Mouse (Mus musculus): ENCODE results near the gene Arhgap45. TPM values are rescaled to one million over a fixed set of nuclear protein-coding genes. Genes with fewer than 3 reads are reported as not detected.

Arhgap45 gene
- polyA plus RNA-seq, 1 experiment, result 3.1 TPM

GRCm38 (mm10) chr10:80027681-80028520 is 11.4 kb downstream of the Arhgap45 start:
- no peak overlapping the region for H3K27ac ChIP-seq (ENCODE audit: insufficient read depth, low read length)
- H3K4me3 ChIP-seq (ENCODE audit: insufficient read depth, low read length), result no peak overlapping the region
- H3K4me1 ChIP-seq (ENCODE audit: control insufficient read depth, insufficient read depth, low read length), result peaks cover 8% of the 10 kb centered on the region
- TF ChIP-seq CTCF (IDR thresholded peaks at IDR 0.05; ENCODE audit: borderline replicate concordance, insufficient read depth, low read length) (no peak), POLR2A (IDR thresholded peaks at IDR 0.05; ENCODE audit: low read depth, low read length) (no peak)

DNA sequence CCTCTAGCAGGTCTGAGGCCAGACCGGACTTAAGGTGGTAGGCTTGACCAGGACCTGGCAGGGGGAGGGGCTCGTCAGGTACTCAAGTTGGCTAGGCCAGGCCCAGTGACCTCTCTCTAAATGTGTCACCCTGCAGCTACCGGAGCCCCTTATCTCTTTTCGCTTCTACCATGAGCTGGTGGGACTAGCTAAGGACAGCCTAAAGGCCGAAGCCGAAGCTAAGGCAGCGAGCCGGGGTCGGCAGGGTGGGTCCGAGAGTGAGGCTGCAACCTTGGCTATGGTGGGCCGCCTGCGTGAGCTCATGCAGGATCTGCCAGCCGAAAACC is 12.0 kb downstream of the Arhgap45 start:
- Histone ChIP-seq H3K4me1 (ENCODE audit: control insufficient read depth, insufficient read depth, low read length) (peaks cover 9% of the 10 kb centered on the region), H3K27ac (ENCODE audit: insufficient read depth, low read length) (no peak overlapping the region), H3K4me3 (ENCODE audit: insufficient read depth, low read length) (no peak overlapping the region)
- no peak for TF ChIP-seq POLR2A (IDR thresholded peaks at IDR 0.05; ENCODE audit: low read depth, low read length)
- no peak for TF ChIP-seq CTCF (IDR thresholded peaks at IDR 0.05; ENCODE audit: borderline replicate concordance, insufficient read depth, low read length)

- peaks cover 5% of the 10 kb centered on the region for H3K4me1 ChIP-seq (ENCODE audit: control insufficient read depth, insufficient read depth, low read length)
- no peak for TF ChIP-seq POLR2A (IDR thresholded peaks at IDR 0.05; ENCODE audit: low read depth, low read length)
- TF ChIP-seq CTCF (IDR thresholded peaks at IDR 0.05; ENCODE audit: borderline replicate concordance, insufficient read depth, low read length), result no peak
- H3K27ac ChIP-seq (ENCODE audit: insufficient read depth, low read length), result no peak overlapping the region
- no peak overlapping the region for H3K4me3 ChIP-seq (ENCODE audit: insufficient read depth, low read length)
Measured at GRCm38 (mm10) chr10:80030191-80030590, 13.7 kb downstream of the Arhgap45 start.

- no peak for TF ChIP-seq POLR2A (IDR thresholded peaks at IDR 0.05; ENCODE audit: low read depth, low read length)
- TF ChIP-seq CTCF (IDR thresholded peaks at IDR 0.05; ENCODE audit: borderline replicate concordance, insufficient read depth, low read length), result no peak
- Histone ChIP-seq H3K4me1 (ENCODE audit: control insufficient read depth, insufficient read depth, low read length) (peaks cover 5% of the 10 kb centered on the region), H3K27ac (ENCODE audit: insufficient read depth, low read length) (no peak overlapping the region), H3K4me3 (ENCODE audit: insufficient read depth, low read length) (no peak overlapping the region)
Measured at GRCm38 (mm10) chr10:80030736-80031135, 14.3 kb downstream of the Arhgap45 start.

- Histone ChIP-seq H3K4me3 (ENCODE audit: insufficient read depth, low read length) (no peak overlapping the region), H3K27ac (ENCODE audit: insufficient read depth, low read length) (no peak overlapping the region), H3K4me1 (ENCODE audit: control insufficient read depth, insufficient read depth, low read length) (peaks cover 5% of the 10 kb centered on the region)
- TF ChIP-seq POLR2A (IDR thresholded peaks at IDR 0.05; ENCODE audit: low read depth, low read length), result no peak
- TF ChIP-seq CTCF (IDR thresholded peaks at IDR 0.05; ENCODE audit: borderline replicate concordance, insufficient read depth, low read length), result no peak
Measured at GRCm38 (mm10) chr10:80032799-80033480, 16.5 kb downstream of the Arhgap45 start.

DNA sequence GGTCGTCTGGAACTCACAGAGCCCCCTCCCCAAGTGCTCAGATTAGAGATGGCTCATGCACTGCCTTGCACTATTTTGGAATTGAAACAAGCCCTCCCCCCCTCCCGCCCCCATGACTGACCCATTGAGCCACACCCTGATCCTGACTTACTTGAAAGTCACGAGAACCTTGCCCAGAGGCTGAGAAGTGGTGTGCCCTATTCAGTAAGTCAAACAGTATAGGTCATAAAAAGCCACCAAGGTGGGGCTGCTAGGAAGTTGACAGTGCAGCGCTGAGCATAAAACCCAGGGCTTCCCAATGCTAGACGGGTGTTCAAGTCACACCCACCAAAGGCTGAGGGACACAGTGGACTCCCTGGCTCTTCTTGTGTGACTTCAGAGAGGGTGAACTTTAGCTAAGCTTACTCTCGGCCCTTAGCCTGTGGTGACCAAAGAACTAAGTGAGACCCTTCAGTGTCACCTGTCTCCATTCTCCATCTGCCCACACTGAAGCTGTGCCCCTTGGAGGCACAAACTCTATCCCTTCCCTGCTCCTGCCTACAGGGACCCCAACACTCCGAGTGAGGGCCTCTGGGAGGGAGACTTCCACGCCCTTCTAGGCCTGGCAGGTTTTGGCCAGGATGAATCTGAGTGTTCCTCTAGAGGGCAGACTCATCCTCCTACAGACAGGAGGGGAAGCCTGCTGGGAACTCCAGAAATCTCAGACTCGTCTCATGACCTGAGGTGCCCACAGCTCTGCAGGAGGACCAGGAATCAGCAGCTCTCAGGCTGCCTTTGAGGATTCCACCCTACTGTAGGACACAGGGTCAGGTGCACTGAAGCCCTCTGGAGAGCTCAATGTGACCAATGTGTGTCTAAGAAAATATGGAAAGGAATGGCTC is 17.3 kb downstream of the Arhgap45 start:
- H3K4me3 ChIP-seq (ENCODE audit: insufficient read depth, low read length), result no peak overlapping the region
- H3K27ac ChIP-seq (ENCODE audit: insufficient read depth, low read length), result peak overlapping the region; percentile 32
- peaks cover 5% of the 10 kb centered on the region for H3K4me1 ChIP-seq (ENCODE audit: control insufficient read depth, insufficient read depth, low read length)
- TF ChIP-seq POLR2A (IDR thresholded peaks at IDR 0.05; ENCODE audit: low read depth, low read length) (no peak), CTCF (IDR thresholded peaks at IDR 0.05; ENCODE audit: borderline replicate concordance, insufficient read depth, low read length) (0 out of 2 replicates have a peak, but pooled peaks have one; percentile 7)

DNA sequence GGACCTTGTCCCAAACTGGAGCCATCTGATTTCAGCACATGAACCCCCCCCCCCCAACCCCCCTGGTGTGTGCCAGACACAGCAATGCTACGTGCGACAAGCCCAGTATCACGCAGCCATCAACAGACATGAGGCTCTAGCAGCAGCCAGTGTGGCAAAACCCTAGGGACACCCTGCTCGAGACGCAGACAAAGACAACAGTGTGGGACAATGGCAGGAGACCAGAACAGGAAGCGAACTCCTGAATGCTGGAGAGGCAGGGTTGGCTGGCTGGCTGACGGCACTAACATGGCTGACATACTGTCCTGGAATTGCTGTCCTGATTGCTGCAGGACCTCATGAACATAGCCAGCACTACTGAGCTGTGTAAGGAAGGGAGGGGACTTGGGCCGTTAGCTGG is 18.7 kb downstream of the Arhgap45 start:
- H3K4me3 ChIP-seq (ENCODE audit: insufficient read depth, low read length), result no peak overlapping the region
- TF ChIP-seq CTCF (IDR thresholded peaks at IDR 0.05; ENCODE audit: borderline replicate concordance, insufficient read depth, low read length) (no peak), POLR2A (IDR thresholded peaks at IDR 0.05; ENCODE audit: low read depth, low read length) (no peak)
- no peak overlapping the region for H3K27ac ChIP-seq (ENCODE audit: insufficient read depth, low read length)
- peaks cover 5% of the 10 kb centered on the region for H3K4me1 ChIP-seq (ENCODE audit: control insufficient read depth, insufficient read depth, low read length)

GRCm38 (mm10) chr10:80035686-80036085 is 19.2 kb downstream of the Arhgap45 start:
- Histone ChIP-seq H3K4me1 (ENCODE audit: control insufficient read depth, insufficient read depth, low read length) (peaks cover 5% of the 10 kb centered on the region), H3K27ac (ENCODE audit: insufficient read depth, low read length) (no peak overlapping the region), H3K4me3 (ENCODE audit: insufficient read depth, low read length) (no peak overlapping the region)
- no peak for TF ChIP-seq POLR2A (IDR thresholded peaks at IDR 0.05; ENCODE audit: low read depth, low read length)
- no peak for TF ChIP-seq CTCF (IDR thresholded peaks at IDR 0.05; ENCODE audit: borderline replicate concordance, insufficient read depth, low read length)

DNA sequence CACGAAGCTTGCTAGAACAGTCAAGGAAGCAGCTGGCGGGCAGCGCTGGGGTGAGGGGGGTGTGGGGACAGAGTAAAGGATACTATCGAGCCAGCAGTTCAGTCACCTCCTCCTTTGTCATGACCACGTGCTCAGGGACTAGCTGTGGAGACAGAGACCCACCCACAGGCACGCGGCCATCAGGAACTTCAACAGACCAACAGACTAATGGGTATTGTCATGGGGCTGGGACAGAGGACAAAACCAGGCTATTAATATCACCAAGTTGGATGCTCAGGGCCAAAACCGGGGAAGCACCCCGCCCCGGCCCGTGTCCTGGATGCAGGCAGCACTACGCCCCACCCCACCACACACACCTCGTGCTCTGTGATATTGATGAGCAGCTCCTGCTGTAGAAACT is 20.4 kb downstream of the Arhgap45 start:
- no peak overlapping the region for H3K27ac ChIP-seq (ENCODE audit: insufficient read depth, low read length)
- TF ChIP-seq POLR2A (IDR thresholded peaks at IDR 0.05; ENCODE audit: low read depth, low read length) (no peak), CTCF (IDR thresholded peaks at IDR 0.05; ENCODE audit: borderline replicate concordance, insufficient read depth, low read length) (no peak)
- peaks cover 5% of the 10 kb centered on the region for H3K4me1 ChIP-seq (ENCODE audit: control insufficient read depth, insufficient read depth, low read length)
- H3K4me3 ChIP-seq (ENCODE audit: insufficient read depth, low read length), result no peak overlapping the region

Measured in embryonic fibroblast, embryonic 13.5 days (primary cell).